In the genomic region with DNA sequence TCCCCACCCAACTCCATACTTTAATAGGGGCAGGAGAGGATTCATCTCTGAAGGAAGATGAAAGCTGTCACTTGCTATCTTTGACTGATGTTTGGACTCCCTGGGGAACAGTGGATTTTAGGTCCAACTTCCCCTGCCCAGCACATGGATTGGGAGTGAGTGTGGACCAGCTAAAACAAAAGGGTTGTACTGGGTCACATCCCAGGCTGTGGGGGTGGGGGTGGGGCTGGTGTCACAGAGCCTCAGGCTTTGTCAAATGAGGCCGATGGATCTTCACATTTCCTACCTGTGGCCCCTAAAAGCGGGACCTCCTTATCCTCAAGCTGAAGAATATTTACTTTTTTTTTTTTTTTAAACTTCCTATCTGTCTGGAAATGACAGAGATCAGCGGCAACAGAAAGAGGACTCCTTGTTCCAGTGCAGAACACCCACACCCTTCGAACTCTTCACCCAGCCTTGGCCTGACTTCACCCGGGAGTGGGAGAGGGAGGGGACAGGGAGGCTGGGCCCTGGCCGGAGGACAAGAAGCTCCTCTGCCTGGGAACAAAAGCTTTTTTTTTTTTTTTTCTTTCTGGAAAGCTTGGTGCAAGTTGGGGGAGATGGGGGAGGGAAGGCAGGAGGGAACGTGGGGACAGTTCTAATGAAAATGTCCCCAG, we compare ENCODE assay signal across 9 mouse cellular contexts. TPM values are rescaled to one million over a fixed set of nuclear protein-coding genes. Genes with fewer than 3 reads are reported as not detected.
DNase-seq lines count a peak whose midpoint lies in the region; ATAC-seq and TF ChIP-seq lines count a peak whose summit lies in the region.
"Had no signal": no experiment of that assay in that cellular context is flagged by ENCODE, and none has a peak within 500 bp of the region (broad histone marks: within the 10 kb centered on the region; RNA-seq: fewer than 3 reads in every experiment).

No protein-coding gene starts in this region.

- TF ChIP-seq POLR2A in cerebellum, adult 2 months (IDR thresholded peaks at IDR 0.05; ENCODE audit: borderline replicate concordance, insufficient read depth, low read length), result no peak

- 50% methylated on average over 7 of the region's 7 CpGs for WGBS in cerebellum, adult 2 months

- no peaks in the 10 kb centered on the region for H3K27me3 ChIP-seq in cerebellum, adult 2 months (ENCODE audit: control insufficient read depth, insufficient read depth, low read length)
- H3K27me3 ChIP-seq: neural tube, embryonic 12.5 days had no signal

- ATAC-seq in cerebellum, adult (ENCODE audit: insufficient number of reproducible peaks, low FRiP score, low TSS enrichment), result no peak

- H3K4me1 ChIP-seq in cerebellum, adult 2 months (ENCODE audit: control insufficient read depth, insufficient read depth, low read length), result no peaks in the 10 kb centered on the region

- peak overlapping the region; percentile 81; the same call in 1 of the 2 replicates for H3K27ac ChIP-seq in cerebellum, adult 2 months (ENCODE audit: insufficient read depth, low read length)
- H3K27ac ChIP-seq: neural tube, embryonic 12.5 days had no signal

- no peak overlapping the region for H3K4me3 ChIP-seq in cerebellum, adult 2 months (replicated peaks; ENCODE audit: insufficient read depth, low read depth, low read length)
- H3K4me3 ChIP-seq: neural tube, embryonic 12.5 days had no signal

- peak in 1 of 2 experiments; percentile 52 for DNase-seq in cerebellum, adult 2 months
- peak; percentile 82 for DNase-seq in urinary bladder, postnatal 14 days (ENCODE audit: low spot score)
- DNase-seq in urinary bladder, postnatal 10 days (ENCODE audit: low spot score), result no peak
- DNase-seq in kidney, postnatal 25 days, result peak; percentile 80 to 96
- peak; percentile 78 for DNase-seq in urinary bladder, postnatal 4 days (ENCODE audit: low spot score in 2 of 2)
- no peak for DNase-seq in natural killer cell, adult 2 months (ENCODE audit: low spot score in 2 of 2)
- DNase-seq in frontal cortex, postnatal 25 days (ENCODE audit: low spot score in 2 of 2), result no peak

- TF ChIP-seq CTCF in cerebellum, adult 2 months (IDR thresholded peaks at IDR 0.05; ENCODE audit: borderline replicate concordance, insufficient read depth, low read depth, low read length), result no peak

RNA-seq across cellular contexts. Expression of a gene that starts 14.8 kb away (rescaled TPM):
- 122 and 127 TPM in 2 replicates for polyA plus RNA-seq in cerebellum, adult 2 months (2012; rRNA removed)

RNA-seq across cellular contexts. Expression of a gene that starts 47.4 kb away (rescaled TPM):
- polyA plus RNA-seq in cerebellum, adult 2 months (2012; rRNA removed), result 48.6 and 53.9 TPM in 2 replicates

RNA-seq across cellular contexts. Expression of a gene that starts 58.2 kb away (rescaled TPM):
- 28.1 and 29.3 TPM in 2 replicates for polyA plus RNA-seq in cerebellum, adult 2 months (2012; rRNA removed)

Comparison
In these comparisons a context has a peak if more than half of its experiments do, and no peak if none do; other contexts are left out.
1. DNase-seq: peak in urinary bladder, postnatal 14 days (single experiment), kidney, postnatal 25 days (2 of 2) and urinary bladder, postnatal 4 days (2 of 2); none in urinary bladder, postnatal 10 days (single experiment), natural killer cell, adult 2 months (0 of 2) and frontal cortex, postnatal 25 days (0 of 2).